Mouse (Mus musculus) heart, adult 10 weeks (tissue): ENCODE measurements around the gene Mrpl32. TPM values are rescaled to one million over a fixed set of nuclear protein-coding genes. Genes with fewer than 3 reads are reported as not detected.

Source experiments
- polyA plus RNA-seq: library from polyadenylated mRNA; stranded (reverse); fragments of 350-450 nt; fragmentation: Illumina TruSeq; extraction: RNeasy Lipid Tissue Mini Kit (QIAGEN cat#74804); gene quantifications from one replicate; pipeline ENCODE4 v1.2.3, GENCODE M21; 2014; ENCODE audit warnings: low read depth, low replicate concordance

The Mrpl32 gene
- polyA plus RNA-seq: 60.7 TPM

GRCm38 (mm10) chr13:14612926-14613529, at the start of gene Mrpl32, which contains the start of gene Psma2:
TSS of gene Mrpl32 (minus strand) at chr13:14613165.
TSS of gene Psma2 (plus strand) at chr13:14613240.

DNA sequence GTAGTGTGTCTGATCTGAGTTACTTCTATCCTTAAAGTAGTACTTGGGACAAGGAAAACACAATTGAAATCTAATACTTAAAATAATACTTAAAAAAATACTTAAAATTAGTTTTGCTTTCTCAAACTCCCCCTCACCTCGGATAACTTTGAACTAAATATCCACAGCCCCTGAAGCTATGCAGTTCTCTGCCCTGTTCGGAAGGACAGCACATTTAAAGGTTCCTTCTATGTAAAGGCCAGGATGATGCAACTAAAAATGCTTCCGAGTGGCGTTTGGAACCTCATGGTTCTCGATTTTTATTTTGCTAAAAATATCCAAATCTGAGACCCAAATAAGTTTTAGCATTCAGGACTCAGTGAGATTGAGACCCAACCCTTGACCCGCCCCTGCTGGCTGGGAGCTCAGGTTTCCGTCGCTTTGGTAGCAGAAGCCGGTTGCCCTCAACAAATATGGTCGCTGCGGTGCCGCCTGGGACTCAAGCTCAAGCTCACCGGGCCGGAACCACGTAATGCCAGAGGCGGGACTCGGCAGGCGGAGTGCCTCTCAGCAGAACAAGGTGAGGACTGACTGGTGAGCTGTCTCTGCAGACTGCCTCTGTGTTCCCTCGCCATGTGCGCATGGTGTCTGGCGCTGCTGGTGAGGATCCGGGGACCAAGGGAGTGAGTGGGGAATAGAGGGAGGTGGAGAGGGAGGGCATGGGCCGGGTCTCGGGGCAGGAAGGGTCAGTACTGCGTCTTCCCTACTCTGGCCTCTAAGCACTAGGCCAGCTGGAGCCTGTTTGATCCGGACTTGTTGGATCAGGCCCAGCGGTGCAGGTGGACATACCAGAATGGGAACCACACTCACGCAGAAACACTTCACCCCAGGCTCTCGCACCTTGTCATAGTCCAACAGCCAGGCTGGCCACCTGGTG, 17.0 kb upstream of the Mrpl32 start, which contains the start of gene AW209491:
Gene AW209491 (plus strand): TSS at position 429 of the 916 bp plus-strand sequence.

Other genes starting within 250 kb of the Mrpl32 start
- gene Hecw1, start 89.9 kb downstream of the Mrpl32 start, polyA plus RNA-seq: not detected
- 81.9 TPM for gene Psma2, start 75 bp upstream of the Mrpl32 start, polyA plus RNA-seq
- 14.6 TPM for gene AW209491, start 17.0 kb upstream of the Mrpl32 start, polyA plus RNA-seq